Mouse (Mus musculus): ENCODE data around the gene Zfpl1.

GRCm38 (mm10) chr19:6121761-6122160 is 37.0 kb upstream of the Zfpl1 start:
- TF ChIP-seq CTCF (IDR thresholded peaks at IDR 0.05; ENCODE audit: low read depth, low read length) (no peak), POLR2A (IDR thresholded peaks at IDR 0.05; ENCODE audit: extremely low read depth, insufficient read depth, low read length) (no peak)
